Mouse (Mus musculus): Measurements from ENCODE around the gene Eif4b.
A peak's percentile ranks its signal among the peaks of the same experiment; 100 is the strongest.

Gene Eif4b

DNA sequence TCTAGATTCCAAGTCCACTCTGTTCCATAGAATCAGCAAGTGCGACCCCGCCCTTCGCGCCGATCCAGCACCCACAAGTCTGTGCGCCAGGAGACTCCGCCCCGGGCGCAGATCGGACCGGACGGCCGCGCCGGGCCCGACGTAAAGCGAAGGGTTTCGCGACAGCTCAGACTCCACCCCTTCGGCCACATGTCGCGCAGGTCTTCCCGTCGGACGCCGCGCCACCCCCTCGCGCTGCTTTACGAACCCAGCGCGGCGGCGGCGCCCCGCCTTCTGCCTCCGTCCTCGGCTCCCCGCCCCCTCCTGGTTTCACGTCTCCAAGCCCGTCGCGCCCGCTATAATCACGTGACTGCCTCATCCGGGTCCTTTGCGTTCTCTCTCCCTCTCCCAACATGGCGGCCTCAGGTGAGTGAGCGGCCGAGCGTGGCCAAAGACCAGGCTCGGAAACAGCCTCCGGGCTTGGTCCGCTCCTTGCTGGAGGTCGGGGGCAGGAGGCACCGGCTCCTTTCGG lies at the start of gene Eif4b:
Gene Eif4b, plus strand, starts transcription at position 215 of the 511 bp plus-strand sequence.
- DNase-seq (ENCODE audit: low read depth in 1 of 2, low spot score in 2 of 2): peak; percentile 95 to 97

DNA sequence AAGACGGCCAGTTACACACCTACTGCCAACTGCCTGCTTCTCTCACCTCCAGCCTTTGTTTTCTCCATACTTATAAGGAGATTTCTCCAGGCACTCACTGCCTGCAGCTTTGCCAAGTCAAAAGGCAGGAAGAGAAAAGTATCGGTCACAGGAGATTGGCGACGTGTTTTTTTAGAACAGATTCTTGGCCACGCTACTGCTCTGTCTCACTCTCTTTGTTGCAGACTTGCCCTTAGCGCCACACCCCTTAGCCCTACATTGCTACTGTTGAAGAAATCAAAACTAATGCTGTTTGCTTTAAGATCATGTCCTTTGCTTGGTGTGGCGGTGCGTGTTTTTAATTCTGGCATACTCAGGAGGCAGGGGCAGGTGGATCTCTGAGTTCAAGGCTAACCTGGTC lies 49.7 kb upstream of the Eif4b start:
- no peak for DNase-seq (ENCODE audit: low read depth in 1 of 2, low spot score in 2 of 2)

DNA sequence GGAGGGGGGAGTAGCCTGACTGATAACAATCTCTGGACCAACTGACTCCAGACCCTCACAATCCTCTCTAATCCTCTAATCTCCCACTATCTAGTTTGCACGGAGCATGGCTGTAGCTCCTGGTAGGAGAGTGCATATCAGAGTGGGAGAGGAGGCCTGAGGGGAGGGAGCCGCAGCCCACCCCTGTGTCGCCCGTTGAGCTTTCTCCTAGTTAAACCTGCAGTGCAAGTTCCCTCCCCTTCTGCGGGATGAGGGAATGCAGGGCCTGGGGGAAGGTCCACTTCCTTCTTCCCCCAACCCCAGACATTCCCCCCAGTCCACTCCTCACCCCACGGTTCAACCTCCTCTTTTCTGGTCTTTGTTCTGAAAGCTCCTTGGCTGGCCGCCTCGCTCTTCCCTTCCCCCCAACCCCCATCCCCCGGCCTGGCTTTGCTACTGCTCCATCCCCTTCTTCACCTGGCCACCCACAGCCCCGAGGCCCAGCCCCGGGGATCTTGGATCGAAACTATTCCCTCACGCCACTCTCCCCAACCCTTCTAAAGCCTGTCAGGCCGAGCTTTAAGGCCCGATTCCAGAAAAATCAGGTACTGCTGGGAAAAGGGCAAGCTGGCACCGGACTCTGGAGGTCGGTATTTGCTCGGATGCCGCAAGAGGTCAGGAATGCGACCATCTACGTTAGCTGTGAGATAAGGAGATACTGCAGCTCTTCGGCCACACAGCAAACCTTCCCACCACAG lies 48.3 kb upstream of the Eif4b start:
- no peak for DNase-seq (ENCODE audit: low read depth in 1 of 2, low spot score in 2 of 2)

DNA sequence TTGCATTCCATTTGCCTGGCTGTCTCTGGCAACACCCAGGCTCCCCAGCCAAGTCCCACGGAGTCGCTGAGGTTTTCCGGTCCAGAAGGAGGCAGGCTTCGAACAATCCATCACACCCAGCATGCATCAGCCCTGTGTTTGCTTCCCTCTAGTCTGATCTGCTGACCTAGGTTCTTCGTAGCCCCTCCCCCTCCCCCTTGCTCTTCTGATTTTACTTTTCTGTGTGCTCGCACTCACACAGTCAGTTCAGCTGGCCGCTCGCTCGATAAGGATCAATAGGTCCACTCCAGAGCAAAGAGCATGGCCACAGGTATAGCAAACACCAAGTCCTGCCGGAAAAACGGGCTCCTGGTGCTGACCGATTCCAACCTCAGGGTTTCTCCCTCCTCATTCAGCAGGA lies 47.1 kb upstream of the Eif4b start:
- DNase-seq (ENCODE audit: low read depth in 1 of 2, low spot score in 2 of 2): no peak

DNA sequence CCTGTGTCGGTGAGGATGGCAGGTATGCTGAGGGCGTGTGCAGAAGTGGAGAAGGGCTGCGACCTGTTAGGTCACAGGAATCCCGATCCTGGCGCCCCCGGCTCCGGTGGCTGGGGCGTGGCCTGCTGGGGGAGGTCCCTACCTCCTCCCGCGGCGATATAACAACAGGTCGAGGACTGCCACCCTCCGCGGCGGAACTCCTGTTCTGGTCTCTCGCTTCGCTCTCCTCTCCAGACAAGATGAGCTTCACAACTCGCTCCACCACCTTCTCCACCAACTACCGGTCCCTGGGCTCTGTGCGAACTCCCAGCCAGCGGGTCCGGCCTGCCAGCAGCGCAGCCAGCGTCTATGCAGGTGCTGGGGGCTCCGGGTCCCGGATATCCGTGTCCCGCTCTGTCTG lies 45.5 kb upstream of the Eif4b start, which contains the start of gene Krt18:
Gene Krt18, plus strand, starts transcription at position 141 of the 400 bp plus-strand sequence.
- DNase-seq (ENCODE audit: low read depth in 1 of 2, low spot score in 2 of 2): no peak

DNA sequence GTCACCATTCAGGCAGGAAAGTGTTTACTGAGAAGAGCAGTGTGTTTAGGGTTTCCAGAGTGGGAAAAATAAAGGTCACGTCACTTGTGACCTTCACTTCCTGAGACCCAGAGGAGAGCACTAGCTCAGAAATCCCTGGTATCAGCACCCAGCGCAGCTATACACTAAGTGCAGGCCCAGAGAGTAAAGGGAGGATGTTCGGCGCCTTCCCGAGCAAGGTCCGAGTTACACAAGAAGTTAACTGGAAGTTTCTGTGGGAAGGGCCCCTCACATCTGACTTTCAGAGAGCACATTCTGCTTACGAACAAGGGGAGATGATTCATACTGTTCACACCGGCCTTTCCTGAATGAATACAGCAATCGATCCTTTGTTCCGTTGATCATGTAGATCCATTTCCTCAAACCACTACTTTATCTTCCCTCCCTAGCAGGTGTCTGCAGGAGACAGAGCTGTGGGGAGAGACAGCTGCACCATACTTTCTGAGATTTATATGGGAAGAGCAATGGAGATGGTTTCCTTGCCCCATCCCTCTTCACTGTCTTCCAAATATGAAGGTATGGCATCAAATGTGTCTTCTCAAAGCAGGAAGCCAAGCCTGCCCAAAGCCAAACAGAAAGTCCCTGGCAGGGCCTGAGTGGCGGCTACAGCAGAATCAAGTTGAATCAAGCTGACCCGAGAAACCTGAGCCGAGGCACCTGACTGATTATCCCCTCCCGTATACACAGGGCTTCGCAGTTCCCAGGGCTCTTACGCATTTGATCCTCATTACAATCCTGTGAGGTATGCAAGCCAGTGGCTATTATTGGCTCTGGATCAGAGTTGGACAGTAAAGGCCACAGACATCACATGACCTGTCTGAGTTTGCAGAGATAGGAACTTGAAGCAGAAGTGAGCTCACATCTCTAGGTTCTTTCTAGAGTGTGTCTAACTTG lies 39.2 kb upstream of the Eif4b start:
- no peak for DNase-seq (ENCODE audit: low read depth in 1 of 2, low spot score in 2 of 2)

DNA sequence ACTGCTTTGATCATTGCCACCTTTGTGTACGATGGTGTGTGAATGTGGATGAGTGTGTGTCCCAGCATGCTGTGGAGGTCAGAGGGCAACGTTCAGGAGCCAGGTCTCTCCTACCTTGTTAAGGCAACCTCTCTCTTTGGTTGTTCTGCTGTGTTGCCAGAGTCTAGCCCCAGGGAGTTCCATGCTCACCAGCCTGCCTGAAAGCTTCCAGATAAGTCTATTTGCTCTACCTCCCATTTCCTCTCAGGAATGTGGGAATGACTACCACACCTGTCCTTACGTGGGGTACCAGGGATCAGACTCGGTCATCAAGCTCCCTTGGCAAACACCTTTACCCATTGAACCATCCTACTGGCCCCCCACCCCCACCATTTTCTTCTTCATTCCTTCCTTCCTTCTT lies 33.3 kb upstream of the Eif4b start:
- DNase-seq (ENCODE audit: low read depth in 1 of 2, low spot score in 2 of 2): no peak

DNA sequence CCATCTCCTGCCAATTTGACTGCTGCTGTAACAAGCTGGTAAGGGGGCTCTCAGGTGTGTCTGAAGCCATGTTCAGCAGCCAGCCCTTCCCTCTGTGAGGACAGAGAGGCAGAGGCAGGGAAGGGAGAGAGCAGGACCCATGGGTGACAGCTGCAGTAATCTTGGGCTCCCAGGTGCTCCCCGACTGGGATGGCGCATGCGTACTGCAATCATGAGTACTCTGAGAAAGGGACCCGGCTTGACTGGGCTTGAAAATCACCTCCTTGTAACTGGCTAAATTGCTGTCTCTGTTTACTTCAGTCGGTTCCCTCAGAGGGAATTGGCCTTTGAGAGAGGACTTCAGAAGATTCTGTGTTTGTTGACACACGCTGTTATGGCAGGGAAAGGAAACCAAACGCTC lies 31.6 kb upstream of the Eif4b start:
- no peak for DNase-seq (ENCODE audit: low read depth in 1 of 2, low spot score in 2 of 2)

DNA sequence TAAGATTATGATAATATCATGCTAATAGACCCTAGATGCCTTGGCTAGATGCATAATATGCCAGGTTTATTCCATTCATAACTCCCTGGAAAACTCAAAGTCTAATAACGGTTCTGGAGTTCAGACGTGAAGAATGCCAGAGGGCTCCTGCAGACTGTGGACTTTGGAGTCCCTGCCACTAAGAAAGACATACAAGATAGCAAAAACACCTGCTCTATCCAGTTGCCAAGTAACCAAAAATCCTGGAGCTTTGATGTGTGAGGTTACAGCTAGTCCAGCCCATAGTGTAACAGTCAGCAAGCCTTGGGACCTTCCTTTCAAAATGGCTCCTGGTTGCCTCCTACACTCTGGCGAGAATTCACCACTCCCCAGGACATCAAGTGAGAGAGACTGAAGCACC lies 28.8 kb upstream of the Eif4b start:
- no peak for DNase-seq (ENCODE audit: low read depth in 1 of 2, low spot score in 2 of 2)

DNA sequence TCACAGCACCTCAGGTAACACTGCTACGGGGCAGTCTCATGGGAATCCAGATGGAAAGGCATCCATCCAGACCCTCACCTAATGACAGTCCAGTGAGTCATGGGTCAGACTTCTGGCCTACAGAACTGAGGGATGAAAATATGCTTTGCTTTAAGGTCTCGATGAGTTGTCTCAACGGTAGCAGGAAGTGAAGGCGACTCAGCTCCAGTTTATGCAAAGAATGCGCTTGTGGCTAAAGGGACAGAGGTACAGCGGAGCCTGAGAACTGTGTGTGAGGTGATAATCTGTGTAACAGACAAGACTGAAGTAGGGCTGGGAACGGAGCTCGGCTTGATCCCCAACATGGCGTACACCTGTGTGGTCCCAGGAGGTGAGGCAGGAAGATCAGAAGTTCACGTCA lies 27.9 kb upstream of the Eif4b start:
- DNase-seq (ENCODE audit: low read depth in 1 of 2, low spot score in 2 of 2): no peak

DNA sequence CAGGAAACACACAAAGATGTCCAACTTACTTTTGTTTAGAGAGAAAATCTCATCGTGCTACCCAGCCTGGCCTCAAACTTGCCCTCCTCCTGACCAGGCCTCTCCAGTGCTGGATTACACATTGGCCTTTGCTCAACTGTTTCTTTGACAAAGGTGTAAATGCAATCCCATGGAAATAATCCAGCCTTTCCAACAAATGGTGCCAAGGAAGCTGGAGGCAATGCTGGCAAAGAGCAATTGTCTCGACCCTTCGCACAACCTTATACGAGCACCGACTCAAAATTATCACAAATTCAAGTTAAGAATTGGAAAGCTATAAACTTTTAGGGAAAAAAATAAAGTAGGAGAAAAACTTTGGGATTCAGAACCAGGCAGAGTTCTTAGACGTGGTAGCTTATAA lies 25.6 kb upstream of the Eif4b start:
- DNase-seq (ENCODE audit: low read depth in 1 of 2, low spot score in 2 of 2): no peak

DNA sequence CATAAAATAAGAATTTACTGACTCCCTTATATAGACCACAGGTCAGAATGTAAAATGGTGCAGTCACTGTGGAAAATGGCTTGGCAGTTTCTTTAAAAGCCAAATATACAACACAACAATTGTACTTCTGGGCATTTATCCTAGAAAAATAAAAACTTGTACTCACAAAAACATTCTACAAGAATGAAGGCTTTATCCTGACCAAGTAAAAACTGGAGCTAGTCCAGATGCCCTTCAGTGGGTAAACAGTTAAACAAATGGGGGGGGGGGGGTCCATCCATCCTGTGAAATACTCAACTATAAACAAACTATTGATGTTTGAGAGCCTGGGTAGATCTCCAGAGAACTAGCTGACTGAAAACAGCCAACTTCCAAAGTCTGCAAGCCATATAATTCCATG lies 23.7 kb upstream of the Eif4b start:
- DNase-seq (ENCODE audit: low read depth in 1 of 2, low spot score in 2 of 2): no peak

DNA sequence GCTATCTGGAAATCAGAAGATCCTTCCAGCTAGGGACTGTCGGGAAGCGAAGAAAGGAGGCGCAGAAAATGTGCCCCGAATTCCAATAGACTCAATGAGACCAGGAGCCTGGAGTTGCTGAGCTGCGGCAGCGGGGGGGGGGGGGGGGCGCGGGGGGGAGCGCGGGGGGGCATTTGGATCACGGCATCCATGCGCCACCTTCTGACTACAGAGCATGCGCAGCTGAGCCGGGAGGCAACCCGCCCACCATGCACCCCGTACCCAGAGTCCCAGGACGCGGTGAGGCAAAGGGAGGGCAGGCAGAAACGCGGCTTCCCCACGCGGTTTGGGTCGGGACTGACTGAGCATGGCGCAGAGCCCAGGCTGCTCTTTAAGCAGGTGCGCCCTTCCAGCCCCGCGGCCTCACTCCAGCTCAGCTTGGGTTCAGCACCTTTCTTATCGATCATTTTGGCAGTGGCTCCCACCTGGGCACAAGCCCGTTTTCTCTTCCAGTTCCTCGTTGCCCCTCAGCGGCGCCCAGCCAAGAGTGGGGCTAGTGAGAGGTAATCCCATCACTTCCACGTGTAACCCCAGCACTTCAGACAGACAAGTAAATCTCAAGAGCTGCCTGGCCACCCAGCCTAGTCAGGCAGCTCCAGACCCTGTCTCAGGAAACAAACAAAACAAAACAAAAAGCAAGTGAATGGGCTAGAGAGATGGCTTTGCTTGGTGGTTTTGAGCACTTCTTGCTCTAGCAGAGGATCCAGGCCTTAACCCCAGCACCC lies 21.5 kb upstream of the Eif4b start:
- no peak for DNase-seq (ENCODE audit: low read depth in 1 of 2, low spot score in 2 of 2)

DNA sequence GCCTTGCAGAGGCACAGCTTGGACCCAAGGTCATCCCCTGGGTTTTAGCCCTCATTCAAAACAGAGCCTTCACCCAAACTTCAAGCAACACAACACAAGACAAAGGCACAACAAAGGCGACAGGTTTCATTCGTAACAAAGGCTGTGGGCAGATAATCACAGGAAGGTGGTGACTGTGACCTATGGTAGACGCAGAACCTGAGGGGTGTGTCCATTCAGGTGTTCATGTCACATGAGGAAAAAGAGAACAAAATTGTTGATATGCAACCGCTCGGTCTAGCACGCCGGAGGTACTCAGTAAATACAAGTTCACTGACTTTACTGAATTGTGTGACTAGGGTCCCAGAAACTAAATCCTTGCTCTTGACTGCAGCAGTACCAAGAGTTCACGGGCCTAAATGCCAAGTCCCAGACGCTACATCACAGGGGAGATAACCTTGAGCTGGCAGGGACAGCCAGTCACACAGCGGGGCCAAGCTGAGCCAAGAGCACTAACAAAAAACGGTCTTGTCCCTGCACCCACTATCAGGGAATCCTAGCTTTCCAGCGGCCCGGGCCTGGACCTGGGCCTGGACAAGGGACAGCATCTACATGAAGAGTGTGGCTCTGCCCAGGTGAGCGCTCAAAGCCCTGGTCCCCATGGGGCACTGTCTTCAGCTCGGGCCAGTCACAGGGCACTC lies 16.9 kb upstream of the Eif4b start:
- DNase-seq (ENCODE audit: low read depth in 1 of 2, low spot score in 2 of 2): no peak

DNA sequence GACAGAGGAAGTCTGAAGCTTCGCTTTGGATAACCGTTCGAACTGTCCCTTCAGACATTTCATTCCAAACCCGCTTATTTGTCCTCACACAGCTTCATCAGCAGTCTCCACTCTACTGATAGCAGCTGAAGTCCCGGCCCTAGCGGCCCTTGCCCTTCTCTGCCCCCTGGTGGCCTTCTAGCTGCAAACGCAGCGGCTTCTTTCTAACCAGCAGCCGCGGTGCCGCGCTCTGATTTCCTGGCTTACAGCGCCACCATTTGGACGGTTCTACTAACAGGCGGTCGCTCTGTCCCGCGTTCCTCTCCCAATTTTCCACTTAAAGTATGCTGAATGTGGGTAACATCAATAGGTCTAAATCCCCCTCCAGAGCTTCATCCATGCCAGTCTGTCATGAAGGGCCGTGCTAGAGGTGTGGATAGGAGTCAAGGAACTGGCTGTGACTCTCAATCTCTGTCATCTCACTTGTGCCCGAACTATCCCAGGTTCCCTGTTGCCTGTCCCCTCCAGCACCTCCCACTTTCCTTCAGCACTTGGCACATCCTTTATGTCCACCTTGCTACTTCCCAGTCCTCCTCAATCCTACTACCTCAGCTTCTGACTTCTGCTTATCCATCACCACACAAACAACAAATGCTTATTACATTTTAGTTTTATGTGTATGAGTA lies 7.8 kb upstream of the Eif4b start:
- peak; percentile 72 to 82 for DNase-seq (ENCODE audit: low read depth in 1 of 2, low spot score in 2 of 2)

DNA sequence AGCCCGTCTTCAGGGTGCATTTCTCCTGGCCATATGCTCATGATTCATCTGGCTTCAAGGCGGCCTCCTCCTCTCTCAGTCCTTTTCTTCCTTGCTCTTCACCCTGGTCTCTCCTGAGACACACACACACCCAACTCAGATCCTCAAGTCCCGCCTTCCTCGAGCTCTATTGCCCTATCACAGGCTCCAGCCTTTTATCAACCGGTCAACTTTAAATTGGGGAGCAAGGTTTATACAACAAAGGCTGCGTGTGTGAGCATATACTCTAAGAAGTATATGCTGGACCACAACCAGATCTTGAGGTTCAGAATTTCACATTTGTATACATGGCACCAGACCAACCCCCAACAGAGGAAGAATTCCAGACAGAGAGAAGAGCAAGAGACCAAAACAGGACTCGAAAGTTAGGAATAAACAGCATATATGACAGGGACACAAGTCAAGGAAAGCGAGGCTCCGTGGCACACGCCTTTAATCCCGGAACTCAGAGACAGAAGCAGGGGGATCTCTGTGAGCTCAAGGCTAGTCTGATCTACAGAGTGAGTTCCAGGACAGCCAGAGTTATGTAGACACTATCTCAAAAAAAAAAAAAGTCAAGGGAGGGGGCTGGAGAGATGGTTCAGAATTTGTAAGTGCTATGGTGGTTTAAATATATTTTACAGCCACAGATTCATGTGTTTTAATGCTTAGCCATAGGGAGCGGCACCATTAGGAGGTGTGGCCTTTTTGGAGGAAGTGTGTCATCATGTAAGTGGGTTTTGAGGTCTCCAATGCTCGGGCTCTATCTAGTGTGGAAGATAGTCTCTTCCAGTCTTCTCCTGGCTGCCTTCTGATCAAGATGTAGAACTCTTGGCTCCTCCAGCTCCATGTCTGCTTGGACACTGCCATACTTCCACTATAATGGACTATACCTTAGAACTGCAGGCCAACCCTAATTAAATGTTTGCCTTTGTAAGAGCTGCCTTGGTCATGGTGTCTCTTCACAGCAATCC lies 2.8 kb upstream of the Eif4b start:
- DNase-seq (ENCODE audit: low read depth in 1 of 2, low spot score in 2 of 2): no peak

DNA sequence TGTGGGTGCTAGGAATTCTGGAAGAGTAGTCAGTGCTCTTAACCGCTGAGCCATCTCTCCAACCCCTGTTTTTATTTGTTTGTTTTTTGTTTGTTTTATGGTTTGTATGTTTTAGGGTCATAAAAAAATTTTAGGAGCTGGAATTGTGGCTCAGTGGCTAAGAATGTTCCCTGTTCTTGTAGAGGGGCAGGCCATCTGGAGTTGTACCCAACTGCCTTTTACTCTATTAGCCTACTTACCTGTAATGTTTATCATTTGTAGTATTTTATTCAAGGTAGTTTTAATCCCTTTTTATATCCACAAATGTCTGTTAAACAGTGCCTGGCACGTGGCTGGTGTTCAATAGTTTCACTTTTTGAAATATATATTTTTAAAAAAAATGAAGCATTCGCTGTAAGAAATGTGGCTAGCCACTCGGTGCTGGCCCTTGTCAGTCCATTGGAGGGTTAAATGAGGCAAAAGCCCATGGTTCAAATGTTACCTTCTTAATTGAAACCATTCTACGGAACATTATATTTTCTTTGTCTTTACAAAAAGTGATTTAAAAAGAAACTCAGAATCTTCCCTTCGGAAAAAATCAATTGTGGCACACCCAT lies 512 bp upstream of the Eif4b start:
- DNase-seq (ENCODE audit: low read depth in 1 of 2, low spot score in 2 of 2): no peak

DNA sequence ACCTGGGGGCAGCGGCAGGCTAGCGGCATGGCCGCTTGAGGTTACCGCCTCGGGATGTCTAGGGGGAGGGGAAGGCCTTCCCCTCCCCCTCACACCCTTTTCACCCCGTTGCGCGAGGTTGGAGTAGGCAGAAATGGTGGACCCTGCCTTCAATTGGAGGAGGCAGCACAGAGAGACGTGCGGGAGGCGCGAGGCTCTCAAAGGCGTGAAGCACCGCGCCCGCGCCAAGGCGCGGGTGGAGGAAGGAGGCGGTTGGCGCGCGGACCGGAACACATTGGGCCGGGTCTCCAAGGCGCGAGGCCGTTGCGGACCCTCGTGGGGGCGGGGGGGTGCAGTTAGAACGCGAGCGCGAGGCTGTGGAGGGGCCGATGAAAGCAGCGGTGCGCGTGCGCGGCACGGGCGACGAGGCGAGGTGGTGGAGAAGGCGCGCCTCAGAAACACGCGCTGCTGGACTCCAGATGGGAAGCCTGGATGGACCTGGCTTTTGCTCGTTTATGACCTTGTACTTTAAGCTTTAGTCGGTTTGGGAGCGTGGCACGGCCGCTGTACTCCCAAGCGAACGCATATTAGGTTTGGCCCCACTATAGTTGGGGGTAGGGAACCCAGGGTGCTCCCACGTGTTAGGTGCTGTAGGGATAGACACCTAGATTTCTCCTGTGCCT lies 628 bp downstream of the Eif4b start:
- peak in 1 of 2 experiments; percentile 19 for DNase-seq (ENCODE audit: low read depth in 1 of 2, low spot score in 2 of 2)
